Mouse (Mus musculus) left cerebral cortex, adult 11 months (tissue): ENCODE measurements at regions not wholly inside any gene's neighbourhood (a gene's known extent, or its start where the extent isn't known, plus 50 kb on each side); places are given as distances from the start of the nearest gene placed in this dataset.

Source experiments
- DNase-seq: peaks from one replicate; pipeline ENCODE4 v3.0.0; 2022; ENCODE audit warnings: low spot score

- no peak for DNase-seq
Observed at GRCm38 (mm10) chr16:51911109-51911765, 119.8 kb upstream of the Cblb start.

GRCm38 (mm10) chr16:51915034-51915928 lies 115.7 kb upstream of the Cblb start:
- DNase-seq: no peak

GRCm38 (mm10) chr16:51915929-51916308 lies 115.1 kb upstream of the Cblb start:
- DNase-seq: no peak

- no peak for DNase-seq
Observed at GRCm38 (mm10) chr16:51916337-51916736, 114.7 kb upstream of the Cblb start.

GRCm38 (mm10) chr16:51916820-51917219 lies 114.2 kb upstream of the Cblb start:
- no peak for DNase-seq

- DNase-seq: no peak
Observed at GRCm38 (mm10) chr16:51917540-51917939, 113.5 kb upstream of the Cblb start.

- no peak for DNase-seq
Observed at GRCm38 (mm10) chr16:51921025-51921424, 110.0 kb upstream of the Cblb start.

- DNase-seq: no peak
Observed at GRCm38 (mm10) chr16:51922589-51922988, 108.4 kb upstream of the Cblb start.

GRCm38 (mm10) chr16:51925639-51926038 lies 105.4 kb upstream of the Cblb start:
- DNase-seq: no peak

- no peak for DNase-seq
Observed at GRCm38 (mm10) chr16:51933122-51933521, 97.9 kb upstream of the Cblb start.

GRCm38 (mm10) chr16:51933965-51934364 lies 97.1 kb upstream of the Cblb start:
- no peak for DNase-seq

- DNase-seq: peak; percentile 16
Observed at GRCm38 (mm10) chr16:51937298-51937697, 93.7 kb upstream of the Cblb start.

- DNase-seq: no peak
Observed at GRCm38 (mm10) chr16:51939061-51939460, 92.0 kb upstream of the Cblb start.

GRCm38 (mm10) chr16:51940574-51940973 lies 90.5 kb upstream of the Cblb start:
- DNase-seq: no peak

- DNase-seq: no peak
Observed at GRCm38 (mm10) chr16:51942431-51943130, 88.4 kb upstream of the Cblb start.

- DNase-seq: no peak
Observed at GRCm38 (mm10) chr16:51967051-51967845, 63.8 kb upstream of the Cblb start.
